Mouse (Mus musculus): ENCODE results near the gene Cnnm4.
A peak's percentile ranks its signal among the peaks of the same experiment; 100 is the strongest.

Cnnm4 gene

GRCm38 (mm10) chr1:36471181-36472105, at the start of gene Cnnm4:
TSS of gene Cnnm4 (plus strand) at chr1:36471620.
- DNase-seq (ENCODE audit: low spot score) = peak; percentile 84

GRCm38 (mm10) chr1:36429511-36429910, 41.9 kb upstream of the Cnnm4 start:
- no peak for DNase-seq (ENCODE audit: low spot score)

DNA sequence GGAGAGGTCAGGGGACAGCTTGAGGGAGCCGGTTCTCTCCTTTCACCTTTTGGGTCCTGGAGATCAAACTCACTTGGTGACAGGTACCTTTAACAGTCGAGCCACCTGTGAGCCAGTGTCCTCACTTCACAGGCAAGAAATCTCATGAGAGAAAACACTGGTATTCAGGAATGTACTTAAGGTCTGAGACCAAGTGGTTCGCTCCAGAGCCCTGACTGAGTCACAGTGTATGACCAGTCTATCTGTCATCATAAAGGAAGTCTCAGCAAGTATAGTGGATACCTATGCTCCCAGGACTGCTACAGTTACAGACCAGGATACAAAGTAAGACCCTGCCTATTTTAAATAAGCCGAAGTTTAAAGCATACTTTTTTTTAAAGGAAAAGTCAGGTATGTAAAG, 38.4 kb upstream of the Cnnm4 start:
- DNase-seq (ENCODE audit: low spot score) = no peak

- no peak for DNase-seq (ENCODE audit: low spot score)
These were observed 37.8 kb upstream of the Cnnm4 start for GRCm38 (mm10) chr1:36433616-36434015.

DNA sequence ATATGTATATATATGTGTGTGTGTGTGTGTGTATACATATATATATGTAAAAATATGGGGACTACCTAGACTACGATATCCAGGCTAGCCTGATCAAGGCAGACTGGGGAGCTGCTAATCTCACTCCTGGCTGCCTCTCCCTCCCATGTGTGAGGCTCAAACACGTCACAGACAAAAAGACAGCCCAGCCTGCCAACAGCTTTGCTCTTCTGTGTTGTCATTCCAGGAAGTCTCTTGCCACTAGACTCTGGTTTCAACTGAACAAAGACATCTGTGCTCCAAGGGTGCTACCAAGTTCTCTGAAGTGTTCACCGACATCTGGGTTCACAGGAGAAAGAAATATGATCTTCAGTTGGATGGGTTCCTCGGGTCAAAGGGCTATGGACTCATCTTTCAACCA, 36.3 kb upstream of the Cnnm4 start:
- no peak for DNase-seq (ENCODE audit: low spot score)

DNA sequence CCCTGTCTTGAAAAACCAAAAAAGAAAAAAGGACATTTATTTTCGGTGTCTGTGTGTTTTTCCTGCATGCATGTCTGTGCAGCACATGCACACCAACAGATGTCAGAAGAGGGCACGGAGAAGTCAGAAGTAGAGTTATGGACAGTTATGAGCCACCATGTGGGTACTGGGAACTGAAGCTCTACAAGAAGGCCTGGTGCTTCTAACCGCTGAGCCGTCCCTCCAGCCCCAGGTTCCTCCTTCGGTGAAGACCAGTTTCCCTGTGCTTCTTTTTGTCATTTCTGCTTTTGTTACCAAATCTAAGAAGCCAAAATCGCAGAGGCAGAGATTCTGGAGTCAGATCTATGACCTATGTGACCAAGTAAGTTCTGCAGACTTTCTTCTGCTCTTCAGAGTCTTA, 34.9 kb upstream of the Cnnm4 start:
- DNase-seq (ENCODE audit: low spot score) = no peak

DNA sequence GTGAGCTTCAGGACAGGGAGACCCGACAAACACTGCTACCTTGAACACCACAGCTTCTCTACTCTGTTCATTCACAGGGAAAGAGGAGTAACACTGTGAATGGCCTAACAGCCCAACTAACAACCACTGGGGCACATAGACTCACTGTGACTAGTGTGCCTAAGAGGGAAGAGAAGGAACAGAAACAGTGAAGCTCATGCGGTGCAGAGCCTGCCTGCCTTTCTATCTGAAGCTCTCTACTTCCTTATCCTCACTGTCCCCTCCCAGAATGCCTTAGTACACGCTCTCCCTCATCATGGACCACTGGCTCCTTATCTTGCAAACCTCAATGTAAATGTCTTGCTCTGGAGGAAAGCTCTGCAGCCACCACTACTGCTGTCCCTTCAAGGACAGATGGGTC, 34.2 kb upstream of the Cnnm4 start:
- DNase-seq (ENCODE audit: low spot score) = no peak

DNA sequence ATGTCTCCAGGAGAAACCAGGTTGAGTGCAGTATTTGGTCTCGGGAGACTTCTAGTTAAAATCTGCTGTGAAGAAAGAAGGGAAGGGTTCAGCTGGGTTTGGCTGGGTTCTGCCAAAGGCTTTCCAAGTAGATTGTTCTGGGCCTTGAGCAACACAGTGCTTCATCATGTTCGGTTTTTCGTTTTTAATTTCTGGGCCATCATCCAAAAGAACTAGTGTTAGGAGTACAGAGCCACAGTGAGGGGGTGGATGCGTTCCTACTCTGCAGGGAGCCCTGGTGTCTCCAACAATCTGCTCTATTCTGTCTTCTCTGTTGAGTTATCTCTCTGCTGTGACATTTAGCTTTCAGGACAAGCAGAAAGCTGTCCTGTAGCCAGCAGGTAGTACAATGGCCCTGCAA, 30.3 kb upstream of the Cnnm4 start:
- no peak for DNase-seq (ENCODE audit: low spot score)

- DNase-seq (ENCODE audit: low spot score) = peak; percentile 93
These were observed 26.7 kb upstream of the Cnnm4 start, which contains the start of gene Lman2l for GRCm38 (mm10) chr1:36444471-36445464. TSS of gene Lman2l (minus strand) at chr1:36445271.

DNA sequence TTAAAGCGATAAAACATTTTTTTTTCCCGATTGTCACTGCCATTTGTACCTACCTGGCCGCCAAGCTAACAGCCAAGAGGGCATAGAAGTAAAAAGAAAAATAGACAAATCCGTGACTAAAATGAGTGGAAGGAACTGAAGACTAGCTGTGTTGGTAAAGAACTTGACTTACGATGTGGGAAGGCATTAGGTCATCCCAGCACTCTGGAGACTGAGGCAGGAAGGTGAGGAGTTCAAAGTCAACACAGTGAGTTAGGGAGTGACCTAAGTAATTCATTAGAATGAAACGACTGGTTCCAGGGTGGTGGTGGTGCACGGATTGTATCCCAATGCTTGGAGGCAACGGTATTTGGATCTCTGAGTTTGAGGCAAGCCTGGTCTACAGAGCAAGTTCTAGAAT, 25.9 kb upstream of the Cnnm4 start:
- no peak for DNase-seq (ENCODE audit: low spot score)

DNA sequence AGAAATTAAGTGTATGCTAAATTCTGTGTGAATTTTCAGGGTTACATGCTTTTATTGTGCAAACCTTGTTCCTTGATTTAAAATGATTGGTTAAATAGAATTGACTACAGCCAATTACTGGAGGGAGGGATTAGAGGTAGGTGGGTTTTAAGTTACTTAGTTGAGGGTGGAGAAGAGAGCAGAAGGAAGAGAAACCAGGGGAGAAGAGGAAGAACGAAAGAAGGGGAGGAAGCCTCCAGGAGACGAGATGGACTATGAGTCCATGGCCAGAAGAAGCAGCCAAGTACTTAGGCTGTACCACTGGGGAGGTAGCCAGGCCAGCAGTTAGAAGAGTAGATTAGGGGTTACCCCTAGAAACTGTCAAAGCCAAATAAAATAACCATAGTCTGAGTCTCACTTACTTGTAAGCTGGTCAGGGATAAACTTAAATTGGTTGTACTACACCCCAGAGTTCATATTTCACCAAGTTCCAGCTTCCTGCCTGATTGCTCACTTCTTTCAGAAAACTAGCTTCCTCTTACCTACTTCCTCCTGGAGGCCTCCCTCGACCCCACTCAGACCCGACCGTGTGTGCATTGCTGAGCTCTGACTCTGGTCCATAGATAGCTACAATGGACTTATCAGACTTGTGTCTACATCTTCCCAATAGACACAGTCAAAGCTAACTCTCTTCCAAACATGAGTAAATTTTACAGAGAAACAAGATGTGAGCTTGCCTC, 25.2 kb upstream of the Cnnm4 start:
- no peak for DNase-seq (ENCODE audit: low spot score)

GRCm38 (mm10) chr1:36446841-36447240, 24.6 kb upstream of the Cnnm4 start:
- DNase-seq (ENCODE audit: low spot score) = no peak

- no peak for DNase-seq (ENCODE audit: low spot score)
These were observed 17.2 kb upstream of the Cnnm4 start for GRCm38 (mm10) chr1:36454055-36454815.

DNA sequence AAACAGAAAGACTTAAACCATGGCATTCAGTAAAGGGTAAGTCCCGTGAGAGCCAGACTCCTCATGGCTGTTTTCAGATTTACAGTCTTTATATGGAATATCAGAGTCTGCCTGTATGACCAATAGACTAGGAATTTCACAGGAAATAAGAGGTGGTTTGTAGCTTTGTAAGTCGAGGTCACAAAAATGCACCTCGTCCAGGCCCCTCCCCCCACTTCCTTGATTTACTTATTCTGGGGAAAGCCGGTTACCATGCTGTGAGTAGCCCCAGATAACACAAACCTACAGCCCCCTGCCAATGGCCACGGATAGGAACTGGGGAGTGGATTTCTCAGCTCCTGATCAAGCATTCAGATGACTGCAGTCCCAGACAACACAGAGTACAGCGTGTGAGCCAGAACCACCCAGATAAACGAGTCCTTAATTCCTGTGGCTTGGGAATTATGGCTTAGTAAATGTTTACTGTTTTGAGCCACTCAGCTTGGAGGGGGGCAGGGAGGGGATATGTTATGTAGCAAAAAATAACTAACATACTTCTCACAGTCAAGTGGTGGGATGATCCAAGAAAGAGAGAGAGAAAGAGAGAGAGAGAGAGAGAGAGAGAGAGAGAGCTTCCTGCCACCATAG, 13.9 kb upstream of the Cnnm4 start:
- DNase-seq (ENCODE audit: low spot score) = no peak

DNA sequence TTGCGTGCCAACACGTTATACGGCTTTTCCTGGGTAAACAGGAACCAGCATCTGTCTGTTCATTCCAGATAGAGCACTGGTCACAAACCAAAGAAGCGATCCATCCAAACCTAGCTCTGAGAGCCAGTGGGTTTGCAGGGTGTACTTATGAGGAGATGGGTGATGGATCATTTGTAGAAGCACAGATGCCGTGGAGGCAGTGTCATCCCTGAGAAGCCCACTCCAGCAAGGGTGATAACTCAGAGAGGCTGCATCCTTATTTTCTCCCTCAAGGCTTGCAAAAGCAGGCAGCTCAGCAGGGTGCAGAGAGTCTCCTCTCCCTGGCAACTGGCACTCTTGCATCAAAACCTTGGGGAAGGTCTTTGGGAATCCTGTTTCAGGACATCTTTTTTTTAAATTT, 13.3 kb upstream of the Cnnm4 start:
- no peak for DNase-seq (ENCODE audit: low spot score)

DNA sequence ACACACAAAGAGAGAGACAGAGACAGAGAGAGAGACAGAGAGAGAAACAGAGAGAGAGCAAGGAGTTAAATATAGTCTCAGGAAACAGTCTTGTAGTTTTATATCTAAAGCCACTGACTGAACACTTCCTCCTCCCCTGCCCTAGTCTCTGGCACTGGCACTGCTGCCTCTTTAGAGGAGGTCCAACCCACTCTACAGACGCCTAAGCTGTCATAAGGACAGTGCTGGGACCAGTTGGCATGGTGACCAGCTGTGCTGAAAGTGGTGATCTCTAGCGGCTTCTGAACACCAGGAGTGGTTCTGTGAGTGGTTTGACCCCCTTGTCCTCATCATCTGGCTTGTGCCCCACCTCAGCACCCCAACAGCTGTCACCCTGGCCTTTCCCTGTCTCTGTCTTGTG, 9.6 kb upstream of the Cnnm4 start:
- DNase-seq (ENCODE audit: low spot score) = no peak

DNA sequence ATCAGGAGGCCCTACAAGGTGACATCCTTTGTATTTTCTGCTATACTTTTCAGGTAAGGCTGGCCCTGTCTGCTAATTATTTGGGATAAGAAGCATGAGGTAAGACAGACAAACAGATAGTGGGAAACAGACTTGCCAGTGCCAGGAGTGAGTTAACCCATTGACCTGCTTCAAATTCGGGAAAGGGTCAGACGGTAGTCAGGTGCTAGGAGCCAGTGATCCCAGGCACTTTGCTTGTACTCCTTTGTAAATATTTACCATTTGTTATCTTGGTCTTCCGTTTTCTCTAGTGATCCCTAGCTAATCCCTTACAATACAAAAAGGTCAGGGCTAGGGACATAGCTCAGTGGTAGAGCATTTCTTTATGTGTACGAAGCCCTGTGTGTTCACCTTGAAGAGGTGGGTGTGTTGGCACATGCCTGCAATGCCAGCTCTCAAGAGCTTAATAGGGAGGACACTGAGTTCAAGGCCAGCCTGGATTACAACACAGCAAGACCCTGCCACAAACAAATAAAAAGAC, 5.7 kb upstream of the Cnnm4 start:
- DNase-seq (ENCODE audit: low spot score) = no peak

DNA sequence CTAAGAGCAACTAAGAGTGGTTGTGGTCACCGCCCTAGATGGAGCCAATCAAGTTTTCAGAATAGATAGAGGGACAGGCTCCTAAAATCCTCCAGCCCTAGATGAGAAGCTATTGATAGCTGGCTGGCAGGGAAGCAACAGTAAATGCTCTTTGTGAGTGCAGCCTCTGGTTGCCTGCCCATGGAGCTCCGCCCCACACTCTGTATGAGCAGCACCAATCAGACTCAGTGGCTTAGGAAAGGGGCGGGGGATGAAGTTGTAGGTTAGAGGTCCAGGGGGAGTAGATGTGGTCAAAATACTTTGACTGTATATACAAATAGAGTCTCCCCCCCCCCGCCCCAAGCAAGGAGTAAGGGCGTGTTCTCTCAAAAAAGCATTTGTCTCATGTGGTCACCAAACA, 4.0 kb upstream of the Cnnm4 start:
- no peak for DNase-seq (ENCODE audit: low spot score)

GRCm38 (mm10) chr1:36469811-36470444, 1.5 kb upstream of the Cnnm4 start:
- no peak for DNase-seq (ENCODE audit: low spot score)

DNA sequence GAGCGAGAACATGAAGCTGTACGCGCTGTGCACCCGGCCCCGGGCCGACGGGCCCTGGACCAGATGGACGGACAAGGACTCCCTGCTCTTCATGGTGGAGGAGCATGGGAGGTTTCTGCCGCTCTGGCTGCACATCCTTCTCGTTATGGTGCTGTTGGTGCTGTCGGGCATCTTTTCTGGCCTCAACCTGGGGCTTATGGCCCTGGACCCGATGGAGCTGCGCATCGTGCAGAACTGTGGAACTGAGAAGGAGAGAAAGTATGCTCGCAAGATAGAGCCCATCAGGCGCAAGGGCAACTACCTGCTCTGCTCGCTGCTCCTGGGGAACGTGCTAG, 653 bp downstream of the Cnnm4 start:
- DNase-seq (ENCODE audit: low spot score) = no peak
